Mouse (Mus musculus) liver, embryonic 11.5 days (tissue): Measurements from ENCODE around the gene Hyou1. TPM values are rescaled to one million over a fixed set of nuclear protein-coding genes. Genes with fewer than 3 reads are reported as not detected.

Experiments used
- ATAC-seq: fragments of 200-750 bp; cut with Nextera tagmentation; replicated peaks from 2 replicates; pipeline ENCODE4 v1.8.0; 2017; ENCODE audit warnings: moderate number of reproducible peaks, mild to moderate bottlenecking, moderate TSS enrichment, moderate library complexity; ENCODE audit not compliant: low FRiP score
- DNase-seq: peaks from one replicate; pipeline ENCODE4 v3.0.0-alpha.2; 2017; ENCODE audit warnings: low spot score
- H3K27ac ChIP-seq: fragments of 300-500 bp; sonication (generic); 2 replicates; pipeline ENCODE4 v1.5.1; 2014; ENCODE audit warnings: mild to moderate bottlenecking, low read depth, low read length, control low read depth
- H3K27me3 ChIP-seq: fragments of 300-500 bp; sonication (generic); replicated peaks from 2 replicates; pipeline ENCODE4 v1.6.1; 2014; ENCODE audit warnings: low read length, mixed read lengths; ENCODE audit not compliant: control insufficient read depth, insufficient read depth
- H3K36me3 ChIP-seq: fragments of 300-500 bp; sonication (generic); 2 replicates; pipeline ENCODE4 v1.6.1; 2014; ENCODE audit warnings: mild to moderate bottlenecking, low read length, moderate library complexity, mixed read lengths; ENCODE audit not compliant: control insufficient read depth, insufficient read depth
- H3K4me1 ChIP-seq: fragments of 300-500 bp; sonication (generic); replicated peaks from 2 replicates; pipeline ENCODE4 v1.6.1; 2014; ENCODE audit warnings: low read length, mixed read lengths; ENCODE audit not compliant: control insufficient read depth, insufficient read depth
- H3K4me2 ChIP-seq: fragments of 300-500 bp; sonication (generic); 2 replicates; pipeline ENCODE4 v1.6.1; 2014; ENCODE audit warnings: mild to moderate bottlenecking, control low read depth, moderate library complexity
- H3K4me3 ChIP-seq: fragments of 300-500 bp; sonication (generic); 2 replicates; pipeline ENCODE4 v1.5.1; 2014; ENCODE audit warnings: low read depth, low read length, control low read depth
- H3K9ac ChIP-seq: fragments of 300-500 bp; sonication (generic); 2 replicates; pipeline ENCODE4 v1.6.1; 2014; ENCODE audit warnings: low read depth, low read length, control low read depth
- H3K9me3 ChIP-seq: fragments of 300-500 bp; sonication (generic); 2 replicates; pipeline ENCODE4 v1.6.1; 2016; ENCODE audit warnings: low read length, inconsistent platforms, mixed read lengths; ENCODE audit not compliant: control insufficient read depth
- WGBS: fragments of 180-500 bp; shearing (Covaris S2); extraction: QIAGEN DNeasy Blood & Tissue Kit; methylation state at CpG from one replicate; pipeline ENCODE4 v1.1.7; 2014; 5-methylcytosine and 5-hydroxymethylcytosine counted together
- microRNA-seq: library from miRNA; unstranded; fragments of <30 nt; microRNA quantifications from one replicate; pipeline ENCODE4, GENCODE M21; 2017; ENCODE audit warnings: borderline number of aligned reads
- polyA plus RNA-seq: library from polyadenylated mRNA; unstranded; fragments of >200 nt; fragmentation: Nextera tagmentation; extraction: Ambion mirVana; gene quantifications from 2 replicates; pipeline ENCODE4 v1.2.1, GENCODE M21; 2014

The Hyou1 gene
- polyA plus RNA-seq, 1 experiment from 2014 or later = 37.1 TPM

GRCm38 (mm10) chr9:44435747-44436146, 56.5 kb downstream of the Hyou1 start:
- H3K27me3 ChIP-seq = no peaks in the 10 kb centered on the region; the same call in 1 of the 2 replicates
- H3K27ac ChIP-seq = no peak overlapping the region
- H3K36me3 ChIP-seq = no peaks in the 10 kb centered on the region
- H3K4me3 ChIP-seq = no peak overlapping the region
- DNase-seq (no peak), ATAC-seq (no peak)
- H3K9me3 ChIP-seq = no peaks in the 10 kb centered on the region
- whole genome bisulfite sequencing = 51% methylated on average over 6 of the region's 6 CpGs
- H3K4me1 ChIP-seq = no peaks in the 10 kb centered on the region
- no peak overlapping the region for H3K9ac ChIP-seq
- no peak overlapping the region for H3K4me2 ChIP-seq

- Histone ChIP-seq H3K27me3 (no peaks in the 10 kb centered on the region; the same call in 1 of the 2 replicates), H3K9ac (no peak within 1 kb of the TSS), H3K9me3 (no peaks in the 10 kb centered on the region), H3K4me3 (no peak within 1 kb of the TSS), H3K36me3 (no peaks in the 10 kb centered on the region), H3K4me1 (no peaks in the 10 kb centered on the region), H3K27ac (no peak within 1 kb of the TSS), H3K4me2 (no peak within 1 kb of the TSS)
- ATAC-seq = no peak
- WGBS = 56% methylated on average over 19 of the region's 19 CpGs
- no peak for DNase-seq
These were observed 61.7 kb downstream of the Hyou1 start, which contains the start of gene Foxr1 for GRCm38 (mm10) chr9:44440961-44441360. Foxr1 (minus strand) TSS chr9:44441136.

Small RNA genes within 50 kb of the gene (microRNA-seq; reads per million reads assigned to microRNA genes)
- gene Gm44335 (25.3 reads per million, percentile 35 among the genes with 10 or more reads in this experiment), gene Mir7085 (not detected)

Other genes with a start within 250 kb of the Hyou1 start
- 12.0 and 13.0 TPM in 2 replicates for gene Mcam, start 245.0 kb upstream of the Hyou1 start, polyA plus RNA-seq
- gene Cbl, start 145.4 kb upstream of the Hyou1 start, polyA plus RNA-seq = 12.0 and 12.7 TPM in 2 replicates
- gene Ccdc153, start 138.8 kb upstream of the Hyou1 start, polyA plus RNA-seq = not detected in 2 replicates
- gene Pdzd3, start 128.0 kb upstream of the Hyou1 start, polyA plus RNA-seq = 0.10 TPM in 1 of 2 replicates, not detected in the other
- 4.3 and 4.9 TPM in 2 replicates for gene Nlrx1, start 110.9 kb upstream of the Hyou1 start, polyA plus RNA-seq
- 11.6 and 13.8 TPM in 2 replicates for gene Abcg4, start 90.9 kb upstream of the Hyou1 start, polyA plus RNA-seq
- gene Hinfp, start 73.8 kb upstream of the Hyou1 start, polyA plus RNA-seq = 19.3 and 20.2 TPM in 2 replicates
- gene C2cd2l, start 59.2 kb upstream of the Hyou1 start, polyA plus RNA-seq = 8.9 and 9.3 TPM in 2 replicates
- gene Dpagt1, start 53.5 kb upstream of the Hyou1 start, polyA plus RNA-seq = 39.5 and 41.9 TPM in 2 replicates
- gene H2afx, start 44.8 kb upstream of the Hyou1 start, polyA plus RNA-seq = 250 TPM in 2 replicates
- gene Hmbs, start 35.3 kb upstream of the Hyou1 start, polyA plus RNA-seq = 879 and 949 TPM in 2 replicates
- gene Vps11, start 17.8 kb upstream of the Hyou1 start, polyA plus RNA-seq = 25.2 and 26.1 TPM in 2 replicates
- gene Slc37a4, start 17.4 kb downstream of the Hyou1 start, polyA plus RNA-seq = 33.2 TPM in 2 replicates
- gene Rps25, start 27.6 kb downstream of the Hyou1 start, polyA plus RNA-seq = 2,656 and 2,838 TPM in 2 replicates
- 99.5 and 107 TPM in 2 replicates for gene Trappc4, start 28.1 kb downstream of the Hyou1 start, polyA plus RNA-seq
- gene Ccdc84, start 39.1 kb downstream of the Hyou1 start, polyA plus RNA-seq = 25.0 and 26.1 TPM in 2 replicates
- gene Foxr1, start 61.6 kb downstream of the Hyou1 start, polyA plus RNA-seq = not detected in 2 replicates
- not detected in 2 replicates for gene Upk2, start 75.5 kb downstream of the Hyou1 start, polyA plus RNA-seq
- gene Bcl9l, start 103.3 kb downstream of the Hyou1 start, polyA plus RNA-seq = 4.1 and 5.0 TPM in 2 replicates
- 0.47 TPM in 1 of 2 replicates, not detected in the other for gene Cxcr5, start 182.4 kb downstream of the Hyou1 start, polyA plus RNA-seq
- 8.4 and 10.2 TPM in 2 replicates for gene Ddx6, start 225.4 kb downstream of the Hyou1 start, polyA plus RNA-seq